ENCODE assay signal across 8 mouse cellular contexts in the genomic region with DNA sequence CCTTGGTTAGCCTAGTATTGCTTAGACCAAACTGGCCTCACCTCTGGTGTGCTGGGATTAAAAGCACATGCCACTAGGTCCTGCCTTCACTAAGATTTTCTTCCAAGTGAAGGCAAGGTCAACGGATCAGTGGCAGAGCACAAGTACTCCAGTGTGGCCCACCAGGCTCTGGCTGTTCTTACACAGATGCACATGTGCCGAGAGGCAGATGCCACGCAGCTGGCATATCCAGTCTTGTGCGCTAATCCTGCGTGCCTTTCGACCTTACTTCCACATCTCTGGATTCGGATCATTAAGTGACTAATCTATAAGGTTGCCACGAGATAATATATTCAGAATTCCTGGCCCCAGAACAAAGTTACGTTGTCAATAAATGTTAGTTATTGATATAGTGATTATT. TPM values are rescaled to one million over a fixed set of nuclear protein-coding genes. Genes with fewer than 3 reads are reported as not detected.
DNase-seq lines count a peak whose midpoint lies in the region; ATAC-seq and TF ChIP-seq lines count a peak whose summit lies in the region.

No protein-coding gene starts in this region.

- H3K9me3 ChIP-seq in E14TG2a.4 (ENCODE audit: low read length), result no peaks in the 10 kb centered on the region
- no peaks in the 10 kb centered on the region for H3K9me3 ChIP-seq in forebrain, postnatal 0 days (ENCODE audit: low read length)
- no peaks in the 10 kb centered on the region for H3K9me3 ChIP-seq in midbrain, embryonic 10.5 days (replicated peaks)

- no peak overlapping the region for H3K9ac ChIP-seq in forebrain, postnatal 0 days

- intact Hi-C loops in gastrocnemius, adult 2 months (cut with DNase I), result no loop called here
- intact Hi-C loops in left cerebral cortex, postnatal 25 days (cut with DNase I), result no loop called here

- H3K4me3 ChIP-seq in gastrocnemius, adult 2 months, result peak overlapping the region; percentile 75
- H3K4me3 ChIP-seq in E14TG2a.4 (replicated peaks; ENCODE audit: low read length), result peak overlapping the region; percentile 94
- H3K4me3 ChIP-seq in forebrain, postnatal 0 days (ENCODE audit: low read depth, low read length), result peak overlapping the region; percentile 50
- H3K4me3 ChIP-seq in midbrain, embryonic 10.5 days, result peak overlapping the region; percentile 82

- peak overlapping the region; percentile 66 for H3K4me2 ChIP-seq in forebrain, postnatal 0 days (ENCODE audit: low read depth)

- 20% methylated on average over 9 of the region's 9 CpGs for WGBS in forebrain, postnatal 0 days
- 47% methylated on average over 9 of the region's 9 CpGs for WGBS in midbrain, embryonic 10.5 days

- no peak for ATAC-seq in forebrain, postnatal 0 days

- no peak for TF ChIP-seq CTCF in gastrocnemius, adult 2 months (IDR thresholded peaks at IDR 0.05)
- no peak for TF ChIP-seq CTCF in E14TG2a.4 (conservative IDR thresholded peaks at IDR 0.05; ENCODE audit: low read length)
- no peak for TF ChIP-seq CTCF in forebrain, postnatal 0 days (IDR thresholded peaks at IDR 0.05; ENCODE audit: low read depth)

- no peaks in the 10 kb centered on the region; the same call in 1 of the 2 replicates for H3K27me3 ChIP-seq in E14TG2a.4 (ENCODE audit: insufficient read depth, low read length)
- no peaks in the 10 kb centered on the region for H3K27me3 ChIP-seq in forebrain, postnatal 0 days (ENCODE audit: insufficient read depth, low read length)
- H3K27me3 ChIP-seq in midbrain, embryonic 10.5 days (ENCODE audit: low read depth, poor library complexity, severe bottlenecking), result 0 out of 2 replicates have a peak, but pooled peaks cover 8% of the 10 kb centered on the region

- H3K36me3 ChIP-seq in E14TG2a.4 (ENCODE audit: insufficient read depth, low read length), result peaks cover 18% of the 10 kb centered on the region
- H3K36me3 ChIP-seq in forebrain, postnatal 0 days (ENCODE audit: insufficient read depth), result no peaks in the 10 kb centered on the region
- H3K36me3 ChIP-seq in midbrain, embryonic 10.5 days, result peaks cover 5% of the 10 kb centered on the region; the same call in 1 of the 2 replicates

- peak overlapping the region; percentile 87 for H3K27ac ChIP-seq in gastrocnemius, adult 2 months
- H3K27ac ChIP-seq in forebrain, postnatal 0 days (ENCODE audit: low read depth, low read length), result no peak overlapping the region; the same call in 1 of the 2 replicates
- H3K27ac ChIP-seq in midbrain, embryonic 10.5 days (replicated peaks), result peak overlapping the region; percentile 97

- DNase-seq in gastrocnemius, adult 2 months, result no peak
- no peak for DNase-seq in gastrocnemius, postnatal 10 days
- peak; percentile 17 for DNase-seq in forebrain, postnatal 0 days
- DNase-seq in midbrain, embryonic 10.5 days (ENCODE audit: low spot score), result peak; percentile 20
- no peak for DNase-seq in adrenal gland, postnatal 10 days
- no peak for DNase-seq in right cerebral cortex, postnatal 14 days
- DNase-seq in left cerebral cortex, postnatal 25 days (ENCODE audit: low spot score in 2 of 2), result no peak

- H3K4me1 ChIP-seq in E14TG2a.4 (replicated peaks; ENCODE audit: low read depth, low read length), result peaks cover 40% of the 10 kb centered on the region
- H3K4me1 ChIP-seq in forebrain, postnatal 0 days (ENCODE audit: insufficient read depth), result peaks cover 11% of the 10 kb centered on the region; the same call in 1 of the 2 replicates
- peaks cover 39% of the 10 kb centered on the region for H3K4me1 ChIP-seq in midbrain, embryonic 10.5 days

RNA-seq across cellular contexts. Expression of a gene that starts 0.4 kb away (rescaled TPM):
- 1 to 10 TPM in 1 of 2 experiments, under 1 TPM in 1; 0.77 to 1.4 TPM for total RNA-seq in gastrocnemius, adult 2 months (2021)
- 1 to 10 TPM; 1.6 to 2.8 TPM for total RNA-seq in gastrocnemius, postnatal 10 days (2021)
- total RNA-seq in forebrain, postnatal 0 days (2014; rRNA removed), result 10.8 and 11.2 TPM in 2 replicates
- 16.5 and 18.8 TPM in 2 replicates for polyA plus RNA-seq in forebrain, postnatal 0 days (2015; fragmentation: Nextera tagmentation; extraction: Ambion mirVana)
- 23.2 and 27.1 TPM in 2 replicates for polyA plus RNA-seq in midbrain, embryonic 10.5 days (2016; fragmentation: Nextera tagmentation; extraction: Ambion mirVana)
- total RNA-seq in adrenal gland, postnatal 10 days (2021), result 10 to 100 TPM; 13.2 to 14.8 TPM
- total RNA-seq in left cerebral cortex, postnatal 25 days (2021), result 10 to 100 TPM; 10.5 to 11.2 TPM

RNA-seq across cellular contexts. Expression of a gene that starts 32.4 kb away (rescaled TPM):
- under 1 TPM; 0.64 to 0.71 TPM for total RNA-seq in gastrocnemius, adult 2 months (2021)
- 1 to 10 TPM; 1.2 to 1.7 TPM for total RNA-seq in gastrocnemius, postnatal 10 days (2021)
- total RNA-seq in forebrain, postnatal 0 days (2014; rRNA removed), result 47.5 and 48.3 TPM in 2 replicates
- 32.7 and 34.7 TPM in 2 replicates for polyA plus RNA-seq in forebrain, postnatal 0 days (2015; fragmentation: Nextera tagmentation; extraction: Ambion mirVana)
- 16.9 and 23.9 TPM in 2 replicates for polyA plus RNA-seq in midbrain, embryonic 10.5 days (2016; fragmentation: Nextera tagmentation; extraction: Ambion mirVana)
- total RNA-seq in adrenal gland, postnatal 10 days (2021), result 1 to 10 TPM; 3.2 to 5.5 TPM
- 10 to 100 TPM; 34.3 to 36.5 TPM for total RNA-seq in left cerebral cortex, postnatal 25 days (2021)

RNA-seq across cellular contexts. Expression of a gene that starts 33.8 kb away (rescaled TPM):
- total RNA-seq in gastrocnemius, adult 2 months (2021), result 10 to 100 TPM; 11.7 to 14.5 TPM
- total RNA-seq in gastrocnemius, postnatal 10 days (2021), result 10 to 100 TPM; 29.8 to 39.0 TPM
- 82.8 and 94.4 TPM in 2 replicates for total RNA-seq in forebrain, postnatal 0 days (2014; rRNA removed)
- 111 and 129 TPM in 2 replicates for polyA plus RNA-seq in forebrain, postnatal 0 days (2015; fragmentation: Nextera tagmentation; extraction: Ambion mirVana)
- 116 and 119 TPM in 2 replicates for polyA plus RNA-seq in midbrain, embryonic 10.5 days (2016; fragmentation: Nextera tagmentation; extraction: Ambion mirVana)
- 100 to 1,000 TPM; 229 to 546 TPM for total RNA-seq in adrenal gland, postnatal 10 days (2021)
- 10 to 100 TPM; 71.6 to 75.3 TPM for total RNA-seq in left cerebral cortex, postnatal 25 days (2021)

RNA-seq across cellular contexts. Expression of a gene that starts 38.1 kb away (rescaled TPM):
- total RNA-seq in gastrocnemius, adult 2 months (2021), result not detected
- not detected for total RNA-seq in gastrocnemius, postnatal 10 days (2021)
- total RNA-seq in forebrain, postnatal 0 days (2014; rRNA removed), result 0.14 and 0.15 TPM in 2 replicates
- polyA plus RNA-seq in forebrain, postnatal 0 days (2015; fragmentation: Nextera tagmentation; extraction: Ambion mirVana), result 0.35 TPM in 1 of 2 replicates, not detected in the other
- 0.20 TPM in 1 of 2 replicates, not detected in the other for polyA plus RNA-seq in midbrain, embryonic 10.5 days (2016; fragmentation: Nextera tagmentation; extraction: Ambion mirVana)
- not detected for total RNA-seq in adrenal gland, postnatal 10 days (2021)
- 1 to 10 TPM in 1 of 2 experiments, under 1 TPM in 1; 0.98 to 1.2 TPM for total RNA-seq in left cerebral cortex, postnatal 25 days (2021)

RNA-seq across cellular contexts. Expression of a gene that starts 43.1 kb away (rescaled TPM):
- total RNA-seq in gastrocnemius, adult 2 months (2021), result not detected
- not detected for total RNA-seq in gastrocnemius, postnatal 10 days (2021)
- total RNA-seq in forebrain, postnatal 0 days (2014; rRNA removed), result not detected in 2 replicates
- polyA plus RNA-seq in forebrain, postnatal 0 days (2015; fragmentation: Nextera tagmentation; extraction: Ambion mirVana), result not detected in 2 replicates
- polyA plus RNA-seq in midbrain, embryonic 10.5 days (2016; fragmentation: Nextera tagmentation; extraction: Ambion mirVana), result not detected in 2 replicates
- total RNA-seq in adrenal gland, postnatal 10 days (2021), result not detected
- not detected for total RNA-seq in left cerebral cortex, postnatal 25 days (2021)

Comparison
In these comparisons a context has a peak if more than half of its experiments do, and no peak if none do; other contexts are left out.
1. DNase-seq: peak in forebrain, postnatal 0 days (single experiment) and midbrain, embryonic 10.5 days (single experiment); none in gastrocnemius, adult 2 months (single experiment), gastrocnemius, postnatal 10 days (single experiment), adrenal gland, postnatal 10 days (single experiment), right cerebral cortex, postnatal 14 days (single experiment) and left cerebral cortex, postnatal 25 days (0 of 2).
2. Peak in every context shown above with its lines, with median percentiles within 50 percentile points of each other: H3K4me3 ChIP-seq.